Mouse (Mus musculus): ENCODE measurements at regions not wholly inside any gene's neighbourhood (a gene's known extent, or its start where the extent isn't known, plus 50 kb on each side); places are given as distances from the start of the nearest gene placed in this dataset.

DNA sequence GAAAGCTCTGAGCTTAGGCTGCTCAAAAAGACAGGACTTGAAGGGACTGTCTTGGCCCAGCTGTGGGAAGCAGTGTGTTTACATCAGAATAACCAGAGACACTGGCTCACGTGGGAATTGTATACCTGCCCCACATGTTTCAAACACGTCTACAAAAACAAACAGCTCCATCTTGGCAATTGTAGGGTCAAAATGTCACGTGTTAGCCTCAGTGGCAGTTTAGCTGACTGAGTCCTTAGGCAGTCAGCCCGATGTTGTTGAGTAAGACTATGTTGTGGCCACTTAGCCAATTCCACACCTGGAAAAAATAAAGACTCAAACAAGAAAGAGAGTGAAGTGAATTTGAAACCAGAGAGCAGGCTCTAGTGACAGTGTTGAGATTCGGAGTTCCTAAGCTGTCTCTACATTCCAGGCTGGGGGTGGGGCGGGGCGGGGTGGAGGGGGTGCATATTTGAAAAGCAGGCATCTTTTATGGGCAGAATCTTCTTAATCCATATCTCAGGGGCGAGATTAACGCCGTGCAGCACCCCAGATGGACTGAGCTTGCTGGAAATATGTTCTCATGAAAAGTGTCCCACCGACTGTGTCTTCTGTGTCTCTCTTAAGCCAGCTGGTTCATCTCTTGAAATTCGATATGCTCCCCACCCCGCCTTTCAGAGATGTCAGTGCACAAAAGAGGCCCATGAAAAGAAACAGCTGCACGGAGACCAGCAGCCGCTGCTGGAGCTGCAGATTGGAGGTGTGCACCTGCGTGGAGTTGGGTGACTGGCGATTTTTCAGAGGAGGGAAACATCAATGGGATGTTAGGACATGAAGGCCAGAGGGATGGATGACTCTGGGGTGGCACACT is 116.3 kb downstream of the Slc4a3 start:
- no peak overlapping the region for H3K27ac ChIP-seq (replicated peaks; ENCODE audit: low read depth, low read length)
- no peaks in the 10 kb centered on the region for H3K4me1 ChIP-seq (ENCODE audit: control insufficient read depth, insufficient read depth, insufficient read length, low read length)
- no peak overlapping the region for H3K4me3 ChIP-seq (ENCODE audit: insufficient read depth, low read depth, low read length)

DNA sequence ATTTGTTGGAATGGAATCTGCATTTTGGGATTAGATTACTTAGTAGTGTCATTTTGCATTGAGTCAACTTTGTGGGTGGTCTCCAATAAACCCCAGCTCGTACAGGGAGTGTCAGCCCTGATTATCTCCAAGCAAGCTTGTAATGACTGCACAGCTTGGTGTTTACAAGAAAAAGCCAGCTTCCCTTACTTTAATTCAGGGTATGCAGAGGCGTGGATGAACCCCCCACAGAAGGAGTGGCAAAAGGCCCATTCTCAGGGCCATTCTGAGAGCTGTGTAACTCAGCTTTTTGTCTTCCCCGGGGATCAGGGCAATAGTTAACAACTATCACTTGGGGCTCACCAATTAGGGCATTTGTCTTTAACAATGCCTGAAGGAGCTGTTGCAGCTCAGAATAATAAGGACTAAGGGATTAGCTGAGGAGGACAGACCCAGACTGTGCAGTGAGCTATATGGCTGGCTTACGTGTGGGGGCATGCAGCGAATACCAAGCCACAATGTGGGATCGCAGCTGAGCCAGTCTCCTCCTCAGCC is 121.7 kb downstream of the Slc4a3 start:
- Histone ChIP-seq H3K4me3 (ENCODE audit: insufficient read depth, low read depth, low read length) (no peak overlapping the region), H3K27ac (replicated peaks; ENCODE audit: low read depth, low read length) (no peak overlapping the region), H3K4me1 (ENCODE audit: control insufficient read depth, insufficient read depth, insufficient read length, low read length) (no peaks in the 10 kb centered on the region)

DNA sequence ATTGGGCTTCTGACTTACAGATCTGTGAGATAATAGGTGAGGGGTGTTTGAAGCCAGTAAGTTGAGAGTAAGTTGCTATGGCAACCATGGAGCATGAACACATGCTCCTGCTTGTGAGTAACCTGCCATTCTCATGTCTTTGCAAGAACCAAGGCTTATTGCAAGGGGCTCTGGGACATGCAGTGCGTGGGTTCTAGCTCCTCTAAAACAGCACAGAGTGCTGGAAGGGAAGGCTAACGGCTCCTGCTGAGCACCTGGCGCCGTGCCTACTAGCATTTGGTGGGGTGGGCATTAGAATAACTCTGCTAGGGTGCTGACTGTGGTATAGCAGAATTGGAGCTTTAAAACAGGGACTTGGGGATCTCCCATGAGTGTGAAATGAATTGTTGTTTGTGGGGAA is 130.2 kb downstream of the Slc4a3 start:
- no peaks in the 10 kb centered on the region for H3K4me1 ChIP-seq (ENCODE audit: control insufficient read depth, insufficient read depth, insufficient read length, low read length)
- no peak overlapping the region for H3K27ac ChIP-seq (replicated peaks; ENCODE audit: low read depth, low read length)
- no peak overlapping the region for H3K4me3 ChIP-seq (ENCODE audit: insufficient read depth, low read depth, low read length)

GRCm38 (mm10) chr1:75677695-75678094 is 131.6 kb downstream of the Slc4a3 start:
- Histone ChIP-seq H3K4me3 (ENCODE audit: insufficient read depth, low read depth, low read length) (no peak overlapping the region), H3K27ac (replicated peaks; ENCODE audit: low read depth, low read length) (no peak overlapping the region)

DNA sequence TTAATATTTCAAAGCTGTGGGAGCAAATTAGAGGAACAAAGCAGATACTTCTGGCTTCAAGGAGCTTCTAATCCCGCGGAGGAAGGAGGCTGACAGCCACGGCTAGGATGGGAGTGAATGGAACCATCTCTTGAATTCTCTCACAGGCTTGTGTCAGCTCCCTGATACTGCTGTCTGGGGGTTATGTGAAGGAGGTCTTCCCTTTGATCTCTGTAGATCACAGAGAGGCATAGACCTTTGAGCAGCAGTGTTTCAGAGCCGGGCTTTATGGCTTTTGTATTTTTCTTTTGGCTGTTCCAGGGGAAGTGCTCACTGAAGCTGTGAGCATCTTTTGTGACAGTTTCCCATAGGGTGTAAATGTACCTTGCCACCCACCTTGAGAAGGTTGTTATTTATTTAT is 132.2 kb downstream of the Slc4a3 start:
- H3K4me3 ChIP-seq (ENCODE audit: insufficient read depth, low read depth, low read length): no peak overlapping the region
- H3K27ac ChIP-seq (replicated peaks; ENCODE audit: low read depth, low read length): no peak overlapping the region
- H3K4me1 ChIP-seq (ENCODE audit: control insufficient read depth, insufficient read depth, insufficient read length, low read length): no peaks in the 10 kb centered on the region

More at GRCm38 (mm10) chr1:75677695-75678094, 131.6 kb downstream of the Slc4a3 start:
- no peaks in the 10 kb centered on the region for H3K4me1 ChIP-seq (ENCODE audit: control insufficient read depth, insufficient read depth, insufficient read length, low read length)

GRCm38 (mm10) chr1:75680366-75680765 is 134.3 kb downstream of the Slc4a3 start:
- H3K4me3 ChIP-seq (ENCODE audit: insufficient read depth, low read depth, low read length): no peak overlapping the region
- H3K4me1 ChIP-seq (ENCODE audit: control insufficient read depth, insufficient read depth, insufficient read length, low read length): no peaks in the 10 kb centered on the region
- no peak overlapping the region for H3K27ac ChIP-seq (replicated peaks; ENCODE audit: low read depth, low read length)

DNA sequence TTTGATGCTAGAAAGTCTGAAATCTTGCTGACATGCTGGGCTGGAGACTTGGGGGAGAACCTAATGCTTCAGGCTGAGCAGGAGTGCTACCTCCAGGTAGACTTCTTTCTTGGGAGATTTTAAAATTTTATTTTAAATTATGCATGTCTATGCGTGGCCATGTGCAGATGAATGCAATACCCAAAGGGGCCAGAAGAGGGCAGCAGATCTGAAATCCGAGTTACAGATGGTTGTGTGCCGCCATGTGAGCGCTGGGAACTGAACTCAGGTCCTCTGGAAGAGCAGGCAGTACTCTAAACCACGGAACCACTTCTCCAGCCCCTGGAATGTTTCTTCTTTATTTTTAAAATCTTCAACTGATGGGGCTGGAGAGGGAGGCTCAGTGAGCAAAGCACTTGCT is 135.8 kb downstream of the Slc4a3 start:
- H3K4me3 ChIP-seq (ENCODE audit: insufficient read depth, low read depth, low read length): no peak overlapping the region
- no peaks in the 10 kb centered on the region for H3K4me1 ChIP-seq (ENCODE audit: control insufficient read depth, insufficient read depth, insufficient read length, low read length)
- H3K27ac ChIP-seq (replicated peaks; ENCODE audit: low read depth, low read length): no peak overlapping the region

DNA sequence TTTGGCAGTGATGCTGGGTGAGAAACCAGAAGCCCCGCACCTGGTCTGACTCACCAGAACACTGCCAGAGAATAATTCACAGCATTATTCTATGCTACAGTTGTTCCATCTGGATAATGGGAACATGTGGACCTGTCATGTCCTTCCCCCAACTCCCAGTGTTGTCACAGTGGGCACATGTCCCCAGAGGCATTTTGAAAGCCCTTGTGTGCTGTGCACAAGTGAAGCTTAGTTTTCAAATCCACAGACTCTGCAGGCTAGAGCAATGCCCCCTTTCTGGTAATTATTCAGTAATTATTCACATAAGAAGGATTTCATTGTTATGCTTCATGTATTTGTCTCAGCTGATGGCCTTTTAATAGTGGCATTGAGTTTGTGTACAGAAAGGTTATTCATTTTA is 146.7 kb downstream of the Slc4a3 start:
- Histone ChIP-seq H3K4me3 (ENCODE audit: insufficient read depth, low read depth, low read length) (no peak overlapping the region), H3K27ac (replicated peaks; ENCODE audit: low read depth, low read length) (no peak overlapping the region), H3K4me1 (ENCODE audit: control insufficient read depth, insufficient read depth, insufficient read length, low read length) (no peaks in the 10 kb centered on the region)

DNA sequence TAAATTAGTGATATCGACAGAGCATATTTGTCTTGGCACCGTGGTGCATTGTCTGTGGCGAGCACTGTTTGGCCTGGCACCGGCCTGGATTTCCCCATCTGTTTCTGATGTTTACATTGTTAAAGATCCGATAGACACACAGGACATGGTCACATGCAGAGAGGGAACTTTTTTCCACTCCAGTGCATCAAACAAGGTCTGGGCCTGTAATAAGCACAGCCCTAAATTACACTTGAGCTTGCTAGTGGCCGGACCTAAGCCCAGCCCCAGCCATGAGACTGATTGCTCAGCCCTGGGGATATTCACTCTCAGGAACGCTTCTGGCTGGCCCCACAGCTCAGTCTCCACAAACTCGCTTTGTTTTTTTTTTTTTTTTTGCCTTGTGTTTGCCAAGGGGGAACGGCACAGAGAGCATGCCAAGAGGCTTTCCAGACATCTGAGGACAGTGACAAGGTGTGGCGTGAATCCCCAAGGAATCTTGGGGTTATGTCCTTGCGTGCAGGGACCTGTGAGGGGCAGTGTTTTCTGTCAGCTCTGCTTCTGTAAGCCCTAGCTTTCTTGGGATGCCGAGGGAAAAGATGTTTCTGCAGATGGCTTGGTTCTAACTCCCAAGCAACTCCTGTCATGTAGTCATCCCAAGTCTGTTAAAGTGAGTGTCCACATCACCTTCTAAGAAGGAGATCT is 147.3 kb downstream of the Slc4a3 start:
- Histone ChIP-seq H3K4me1 (ENCODE audit: control insufficient read depth, insufficient read depth, insufficient read length, low read length) (no peaks in the 10 kb centered on the region), H3K4me3 (ENCODE audit: insufficient read depth, low read depth, low read length) (no peak overlapping the region), H3K27ac (replicated peaks; ENCODE audit: low read depth, low read length) (no peak overlapping the region)

DNA sequence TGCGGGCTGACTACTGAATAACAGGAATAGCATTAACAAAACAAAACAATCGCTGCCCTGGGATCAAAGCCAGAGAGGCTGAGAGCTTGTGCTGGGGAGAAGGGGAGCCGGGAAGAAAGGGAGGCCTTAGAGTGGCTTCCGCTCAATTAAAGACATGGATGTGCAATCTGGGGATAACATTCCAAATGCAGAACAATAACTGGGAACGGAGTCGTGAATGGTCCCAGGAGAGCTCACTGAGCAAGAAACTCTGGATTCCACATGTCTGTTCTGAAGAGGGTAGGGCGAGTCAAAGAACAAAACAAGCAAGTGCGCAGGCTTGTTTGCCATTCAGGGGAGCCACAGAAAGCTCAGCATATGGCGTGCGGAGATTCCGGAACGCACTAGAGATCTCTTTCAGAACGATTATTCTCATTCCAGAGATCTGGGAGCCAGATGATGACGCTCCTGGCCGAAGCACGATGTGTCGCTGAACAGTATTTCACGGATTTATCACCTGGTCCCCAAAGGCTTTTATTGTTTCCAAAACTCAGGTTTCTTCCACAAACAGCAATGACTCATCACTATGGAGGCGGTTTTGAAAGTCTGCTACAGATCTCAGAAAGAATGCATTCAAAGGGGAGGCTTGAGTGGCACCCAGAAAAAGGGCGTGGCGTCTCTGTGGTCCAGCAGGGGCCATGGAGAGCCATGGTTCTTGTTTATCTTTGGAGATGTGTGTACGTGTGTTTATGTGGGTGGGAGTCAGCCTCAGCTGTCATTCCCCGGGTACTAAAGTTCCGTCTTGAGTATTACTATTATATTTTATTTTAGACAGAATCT is 159.0 kb downstream of the Slc4a3 start:
- H3K4me3 ChIP-seq (ENCODE audit: insufficient read depth, low read depth, low read length): no peak overlapping the region
- no peak overlapping the region for H3K27ac ChIP-seq (replicated peaks; ENCODE audit: low read depth, low read length)
- no peaks in the 10 kb centered on the region; the same call in 1 of the 2 replicates for H3K4me1 ChIP-seq (ENCODE audit: control insufficient read depth, insufficient read depth, insufficient read length, low read length)

DNA sequence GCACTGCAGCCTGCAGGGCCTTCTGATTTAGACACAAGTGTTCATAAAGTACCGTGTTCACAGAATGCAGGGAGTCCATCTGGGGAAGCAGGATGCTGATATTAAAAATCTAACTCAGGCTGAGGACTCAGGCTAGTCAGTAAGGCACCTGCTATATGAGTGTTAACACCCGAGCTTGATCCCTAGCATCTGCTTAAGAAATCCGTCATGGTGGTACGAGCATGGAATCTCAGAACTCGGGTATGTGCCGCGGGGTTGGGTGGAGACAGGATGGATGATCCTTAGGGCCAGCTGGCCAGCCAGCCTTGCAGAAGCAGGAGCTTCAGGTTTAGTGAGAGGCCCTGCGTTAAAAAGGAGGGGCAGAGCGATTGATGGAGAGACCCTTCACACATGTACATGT is 160.1 kb downstream of the Slc4a3 start:
- no peak overlapping the region for H3K4me3 ChIP-seq (ENCODE audit: insufficient read depth, low read depth, low read length)

GRCm38 (mm10) chr1:75723431-75723830 is 177.4 kb downstream of the Slc4a3 start:
- Histone ChIP-seq H3K4me1 (ENCODE audit: control insufficient read depth, insufficient read depth, insufficient read length, low read length) (no peaks in the 10 kb centered on the region), H3K27ac (replicated peaks; ENCODE audit: low read depth, low read length) (no peak overlapping the region), H3K4me3 (ENCODE audit: insufficient read depth, low read depth, low read length) (no peak overlapping the region)

More for the DNA sequence above, 160.1 kb downstream of the Slc4a3 start:
- H3K27ac ChIP-seq (replicated peaks; ENCODE audit: low read depth, low read length): no peak overlapping the region
- H3K4me1 ChIP-seq (ENCODE audit: control insufficient read depth, insufficient read depth, insufficient read length, low read length): no peaks in the 10 kb centered on the region; the same call in 1 of the 2 replicates

- H3K4me3 ChIP-seq (ENCODE audit: insufficient read depth, low read depth, low read length): no peak overlapping the region
Measured at GRCm38 (mm10) chr1:75725329-75725728, 179.3 kb downstream of the Slc4a3 start.

GRCm38 (mm10) chr1:75728859-75729258 is 182.8 kb downstream of the Slc4a3 start:
- H3K4me1 ChIP-seq (ENCODE audit: control insufficient read depth, insufficient read depth, insufficient read length, low read length): no peaks in the 10 kb centered on the region
- H3K27ac ChIP-seq (replicated peaks; ENCODE audit: low read depth, low read length): no peak overlapping the region
- no peak overlapping the region for H3K4me3 ChIP-seq (ENCODE audit: insufficient read depth, low read depth, low read length)

More at GRCm38 (mm10) chr1:75725329-75725728, 179.3 kb downstream of the Slc4a3 start:
- Histone ChIP-seq H3K27ac (replicated peaks; ENCODE audit: low read depth, low read length) (no peak overlapping the region), H3K4me1 (ENCODE audit: control insufficient read depth, insufficient read depth, insufficient read length, low read length) (no peaks in the 10 kb centered on the region)

GRCm38 (mm10) chr1:75733791-75734190 is 187.7 kb downstream of the Slc4a3 start:
- H3K4me3 ChIP-seq (ENCODE audit: insufficient read depth, low read depth, low read length): no peak overlapping the region

More at GRCm38 (mm10) chr1:75733791-75734190, 187.7 kb downstream of the Slc4a3 start:
- no peak overlapping the region for H3K27ac ChIP-seq (replicated peaks; ENCODE audit: low read depth, low read length)
- no peaks in the 10 kb centered on the region for H3K4me1 ChIP-seq (ENCODE audit: control insufficient read depth, insufficient read depth, insufficient read length, low read length)

All from brown adipose tissue, adult 24 weeks (tissue).